Mouse (Mus musculus) adrenal gland, adult 18-20 months (tissue): ENCODE data around the gene D11Wsu47e. TPM values are rescaled to one million over a fixed set of nuclear protein-coding genes. Genes with fewer than 3 reads are reported as not detected.
A peak's percentile ranks its signal among the peaks of the same experiment; 100 is the strongest.

Experiments used
- DNase-seq, 2 experiments: peaks; one replicate each; pipeline ENCODE4 v3.0.0; 2021 to 2022; ENCODE audit warnings: low spot score in 2 of 2
- total RNA-seq, 2 experiments: library from RNA; stranded (reverse); gene quantifications; 1 replicate in 1 of 2; 2 replicates in 1 of 2; pipeline ENCODE4 v1.2.3; 2021

Gene D11Wsu47e
- total RNA-seq, 2 experiments from 2014 or later: 14.3 to 17.1 TPM

DNA sequence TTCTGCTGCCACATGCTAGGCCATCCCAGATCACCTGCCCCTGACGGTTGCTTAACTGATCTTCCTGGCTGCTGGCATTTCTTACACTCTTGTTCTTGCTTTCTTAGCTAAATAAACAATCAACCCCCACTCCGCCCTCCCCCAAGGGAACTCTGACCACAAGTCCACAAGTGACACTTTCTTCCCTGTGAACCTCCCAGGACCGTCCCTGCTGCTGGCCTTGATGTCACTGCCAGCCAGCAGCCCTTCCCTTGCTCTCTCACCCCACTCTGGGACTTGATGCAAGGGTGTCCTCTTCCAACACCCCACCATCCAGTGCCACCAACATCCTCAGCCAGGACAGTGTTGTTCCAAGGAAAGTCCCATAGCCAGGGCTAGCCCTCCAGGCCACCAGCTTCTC, 46.7 kb downstream of the D11Wsu47e start:
- no peak for DNase-seq

DNA sequence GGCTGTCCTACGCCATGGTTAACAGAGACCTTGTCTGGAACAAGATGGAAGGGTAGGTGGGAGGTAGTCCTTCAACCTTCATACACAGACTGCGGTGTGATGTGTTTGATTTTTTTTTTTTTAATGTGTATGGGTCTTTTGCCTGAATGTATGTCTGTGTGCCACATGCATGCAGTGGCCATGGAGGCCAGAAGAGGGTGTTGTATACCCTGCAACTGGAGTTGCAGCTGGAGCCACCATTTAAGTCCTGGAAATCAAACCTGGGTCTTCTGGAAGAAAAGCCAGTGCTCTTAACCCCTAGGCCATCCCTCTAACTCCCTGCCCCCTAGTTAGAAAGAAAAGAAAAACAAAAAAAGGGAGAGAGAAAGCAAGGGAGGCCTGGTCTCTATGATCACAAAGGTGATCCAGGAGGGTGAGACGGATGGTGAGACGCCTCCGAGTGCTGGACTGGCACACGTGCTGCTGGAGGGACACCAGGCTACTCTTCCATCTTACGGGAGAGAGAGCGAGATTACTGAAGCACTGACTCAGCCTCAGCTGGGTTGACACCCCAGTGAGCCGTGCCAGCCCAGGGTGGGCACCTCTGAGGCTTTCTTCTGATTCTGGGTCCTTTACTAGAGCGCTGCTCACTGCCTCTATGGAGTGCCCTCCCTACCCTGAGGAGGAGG, 47.9 kb downstream of the D11Wsu47e start:
- no peak for DNase-seq

GRCm38 (mm10) chr11:113733631-113734364, 49.6 kb downstream of the D11Wsu47e start:
- DNase-seq: peak in 1 of 2 experiments; percentile 66

DNA sequence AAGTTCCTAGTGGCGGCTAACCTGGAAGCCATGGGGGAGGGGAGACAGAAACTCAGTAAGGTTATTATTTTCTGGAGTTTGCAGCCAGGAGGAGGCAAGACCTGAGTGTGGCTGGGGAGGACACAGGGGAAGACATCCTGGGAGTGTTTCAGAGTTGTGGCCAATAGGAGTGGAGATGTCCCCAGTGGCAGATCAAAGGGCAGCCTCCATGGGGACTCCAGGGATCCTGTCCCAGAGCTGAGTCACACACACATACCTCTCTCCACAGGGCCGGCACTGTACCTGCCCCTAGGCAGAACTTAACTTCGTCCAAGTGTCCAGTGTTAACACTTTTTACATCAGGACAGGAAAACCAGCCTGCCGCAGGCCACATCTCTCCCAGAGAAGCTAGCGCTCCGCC, 50.9 kb downstream of the D11Wsu47e start:
- DNase-seq: no peak

DNA sequence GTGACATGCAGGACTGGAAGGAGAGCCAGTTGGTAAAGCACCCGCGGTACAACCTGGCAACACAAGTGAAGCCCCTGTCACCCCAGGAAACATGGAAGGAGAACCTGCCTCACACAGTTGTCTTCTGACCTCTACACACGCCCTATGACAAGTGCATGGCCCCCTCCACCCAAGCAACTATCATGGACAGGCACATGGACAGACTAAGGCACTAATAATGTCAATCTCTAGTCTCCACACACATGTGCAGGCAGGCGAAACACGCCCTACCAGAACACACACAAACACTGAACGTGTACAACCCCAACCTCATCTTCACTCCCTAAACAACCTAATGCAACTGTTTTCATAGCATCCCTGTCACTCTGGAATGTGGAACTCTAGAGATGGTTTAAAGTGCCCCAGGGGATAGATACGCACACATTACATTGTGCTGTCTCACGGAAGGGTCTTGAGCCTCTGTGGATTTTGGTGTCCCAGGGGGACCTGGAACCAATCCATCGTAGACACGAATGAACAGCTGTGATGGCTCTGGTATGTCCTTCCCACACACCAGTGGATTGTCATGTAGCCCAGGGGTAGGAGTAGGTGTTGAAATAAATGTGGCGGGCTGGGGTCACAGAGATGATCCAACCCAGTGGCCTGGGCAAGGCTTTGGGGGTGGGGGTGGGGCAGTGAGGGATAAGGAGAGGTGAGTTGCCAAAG, 52.8 kb downstream of the D11Wsu47e start:
- DNase-seq: no peak

GRCm38 (mm10) chr11:113737553-113737854, 53.3 kb downstream of the D11Wsu47e start:
- DNase-seq: no peak

GRCm38 (mm10) chr11:113737912-113738311, 53.7 kb downstream of the D11Wsu47e start:
- no peak for DNase-seq

DNA sequence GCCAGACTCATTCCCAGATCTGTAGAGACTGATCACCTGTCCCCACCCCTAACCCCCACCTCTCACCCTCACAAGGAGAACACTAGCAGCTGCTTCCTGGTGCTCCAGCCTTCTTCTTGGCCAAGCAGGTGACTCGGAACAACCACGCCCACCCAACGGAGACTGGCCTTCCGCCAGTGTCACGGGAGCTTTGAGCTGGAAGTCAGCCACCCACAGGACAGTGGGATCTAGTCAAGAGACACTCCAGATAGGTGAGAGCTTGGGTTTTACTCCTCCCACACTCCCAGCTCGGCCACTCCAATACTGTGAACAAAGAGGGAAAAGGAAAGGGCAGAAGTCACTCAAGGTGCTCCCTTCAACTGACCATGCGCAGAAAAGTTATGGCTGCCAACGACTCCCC, 55.0 kb downstream of the D11Wsu47e start:
- DNase-seq: no peak

GRCm38 (mm10) chr11:113740100-113740499, 55.9 kb downstream of the D11Wsu47e start:
- no peak for DNase-seq

DNA sequence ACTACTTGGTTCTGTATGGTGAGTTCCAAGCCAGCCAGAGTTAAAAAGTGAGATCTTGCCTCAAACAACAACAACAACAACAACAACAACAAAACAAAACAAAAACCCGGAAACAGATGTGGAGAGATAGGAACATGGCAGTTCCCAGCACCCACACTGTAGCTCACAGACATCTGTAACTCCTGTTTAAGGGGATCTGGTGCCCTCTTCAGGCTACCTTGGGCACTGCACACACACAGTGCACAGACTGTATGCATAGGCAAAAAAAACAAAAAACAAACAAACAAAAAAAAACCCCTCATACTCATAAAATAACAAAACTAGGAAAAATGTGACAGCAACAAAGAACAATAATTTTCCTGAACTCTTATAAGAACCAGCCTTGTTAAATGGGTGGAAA, 58.8 kb downstream of the D11Wsu47e start:
- no peak for DNase-seq

Other genes with a start within 250 kb of the D11Wsu47e start
- gene Sstr2, start 65.1 kb upstream of the D11Wsu47e start, total RNA-seq: 1 to 10 TPM; 2.4 to 7.0 TPM
- 10 to 100 TPM; 36.5 to 44.0 TPM for gene Cog1, start 35.2 kb upstream of the D11Wsu47e start, total RNA-seq
- 10 to 100 TPM; 23.1 to 29.1 TPM for gene Slc39a11, start 34.3 kb upstream of the D11Wsu47e start, total RNA-seq
- 10 to 100 TPM; 32.9 to 36.0 TPM for gene Fam104a, start 257 bp upstream of the D11Wsu47e start, total RNA-seq
- gene Cpsf4l, start 25.6 kb downstream of the D11Wsu47e start, total RNA-seq: under 1 TPM; 0.30 to 0.38 TPM
- gene Cdc42ep4, start 67.5 kb downstream of the D11Wsu47e start, total RNA-seq: 100 to 1,000 TPM in 1 of 2 experiments, 10 to 100 TPM in 1; 70.0 to 160 TPM